Mouse (Mus musculus): ENCODE measurements around the gene Cwc27. TPM values are rescaled to one million over a fixed set of nuclear protein-coding genes. Genes with fewer than 3 reads are reported as not detected.

The Cwc27 gene
- polyA plus RNA-seq, 1 experiment, result 13.8 TPM

- DNase-seq (ENCODE audit: low spot score), result no peak
These were observed 205.6 kb downstream of the Cwc27 start for GRCm38 (mm10) chr13:104611296-104611695.

- DNase-seq (ENCODE audit: low spot score), result no peak
These were observed 206.5 kb downstream of the Cwc27 start for GRCm38 (mm10) chr13:104610210-104611111.

GRCm38 (mm10) chr13:104608516-104608915, 208.4 kb downstream of the Cwc27 start:
- no peak for DNase-seq (ENCODE audit: low spot score)

DNA sequence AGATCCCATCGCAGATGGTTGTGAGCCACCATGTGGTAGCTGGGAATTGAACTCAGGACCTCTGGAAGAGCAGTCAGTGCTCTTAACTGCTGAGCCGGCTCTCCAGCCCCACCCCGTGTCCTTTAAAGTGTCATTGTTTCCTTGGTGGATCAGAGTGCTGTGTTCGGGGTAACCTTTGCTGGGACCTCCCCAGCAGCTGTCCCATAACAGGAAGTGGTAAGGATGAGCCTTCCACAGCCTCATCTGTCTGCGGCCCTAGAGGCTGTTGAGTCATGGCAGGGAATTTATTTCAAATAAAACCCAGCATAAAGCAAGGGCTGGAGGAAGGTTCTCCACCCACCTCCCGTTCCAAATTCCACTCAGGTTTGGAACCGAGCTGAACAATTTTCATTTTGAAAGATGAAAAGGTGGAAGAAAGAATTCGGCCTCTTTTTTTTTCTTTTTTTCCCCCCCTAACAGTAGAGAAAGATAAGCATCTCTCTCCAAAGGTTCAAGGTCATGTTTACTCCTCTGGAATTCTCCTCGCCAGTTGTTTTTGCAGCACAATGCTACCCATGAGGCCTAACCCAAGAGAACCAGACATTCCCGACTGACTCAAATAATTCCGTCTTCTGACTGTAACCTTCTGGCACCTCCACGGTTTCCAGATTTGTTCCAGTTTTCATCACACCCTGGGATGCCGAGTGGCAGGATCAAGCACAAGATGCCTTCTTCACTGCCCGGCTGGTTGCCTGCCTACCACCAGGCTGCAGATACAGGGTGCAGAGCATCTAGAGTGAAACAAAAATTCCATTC, 210.0 kb downstream of the Cwc27 start:
- no peak for DNase-seq (ENCODE audit: low spot score)

GRCm38 (mm10) chr13:104605111-104605510, 211.8 kb downstream of the Cwc27 start:
- DNase-seq (ENCODE audit: low spot score), result no peak

DNA sequence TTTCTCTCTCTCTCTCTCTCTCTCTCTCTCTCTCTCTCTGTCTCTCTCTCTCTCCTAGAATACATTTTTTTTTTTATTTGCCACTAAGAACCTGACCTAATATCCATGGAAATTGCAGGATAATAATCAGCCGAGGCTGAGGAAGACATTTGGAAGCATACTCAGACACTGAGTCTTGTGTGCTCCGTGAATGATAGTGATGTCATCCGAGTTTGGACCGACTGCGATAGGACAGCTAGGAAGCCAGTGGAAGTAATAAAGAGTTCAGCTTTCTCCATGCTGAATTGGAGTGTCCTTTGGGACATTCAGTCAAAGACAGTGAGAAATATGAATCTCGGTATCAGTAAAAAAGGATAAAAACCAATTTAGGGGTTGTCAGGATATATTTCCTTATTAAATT, 214.7 kb downstream of the Cwc27 start:
- DNase-seq (ENCODE audit: low spot score), result no peak

GRCm38 (mm10) chr13:104601783-104602182, 215.2 kb downstream of the Cwc27 start:
- no peak for DNase-seq (ENCODE audit: low spot score)

DNA sequence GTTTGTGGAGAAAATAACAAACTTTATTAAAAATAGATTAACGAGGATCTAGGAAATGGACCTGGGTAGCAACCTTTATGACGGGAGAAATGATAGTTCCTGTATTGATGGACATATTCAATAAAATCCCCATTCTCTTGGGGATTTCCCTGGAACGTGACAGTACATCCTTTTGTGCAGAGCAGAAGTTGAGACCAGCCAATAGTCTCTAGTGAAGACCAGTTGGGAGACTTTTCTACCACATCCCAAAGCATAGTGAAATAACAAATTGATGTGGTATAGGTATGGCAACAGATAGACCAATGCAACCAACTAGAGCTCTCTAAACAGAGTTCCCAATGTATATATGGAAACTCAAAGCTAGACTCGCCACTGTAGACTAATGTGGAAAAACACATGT, 220.7 kb downstream of the Cwc27 start:
- DNase-seq (ENCODE audit: low spot score), result no peak

- DNase-seq (ENCODE audit: low spot score), result no peak
These were observed 222.1 kb downstream of the Cwc27 start for GRCm38 (mm10) chr13:104594820-104595351.

GRCm38 (mm10) chr13:104590931-104591330, 226.0 kb downstream of the Cwc27 start:
- DNase-seq (ENCODE audit: low spot score), result no peak

GRCm38 (mm10) chr13:104590097-104590607, 226.8 kb downstream of the Cwc27 start:
- no peak for DNase-seq (ENCODE audit: low spot score)

- DNase-seq (ENCODE audit: low spot score), result no peak
These were observed 228.6 kb downstream of the Cwc27 start for GRCm38 (mm10) chr13:104588383-104588782.

Other genes with a start within 250 kb of the Cwc27 start
- gene Srek1ip1, start 24.7 kb downstream of the Cwc27 start, polyA plus RNA-seq (2012; rRNA removed), result 17.6 and 18.0 TPM in 2 replicates
- not detected in 2 replicates for gene Shisal2b, start 46.8 kb upstream of the Cwc27 start, polyA plus RNA-seq (2012; rRNA removed)
- 12.7 and 16.2 TPM in 2 replicates for gene Rgs7bp, start 237.8 kb upstream of the Cwc27 start, polyA plus RNA-seq (2012; rRNA removed)

All from urinary bladder, adult 2 months (tissue).